Mouse (Mus musculus): ENCODE data around the gene Vps36. TPM values are rescaled to one million over a fixed set of nuclear protein-coding genes. Genes with fewer than 3 reads are reported as not detected.
A peak's percentile ranks its signal among the peaks of the same experiment; 100 is the strongest.

The Vps36 gene
- polyA plus RNA-seq, 1 experiment from 2014 or later, result 39.9 TPM

- Histone ChIP-seq H3K4me1 (ENCODE audit: control insufficient read depth, insufficient read depth, low read length) (no peaks in the 10 kb centered on the region), H3K9ac (replicated peaks; ENCODE audit: low read length) (no peak overlapping the region), H3K4me2 (ENCODE audit: low read length) (no peak overlapping the region), H3K27ac (replicated peaks; ENCODE audit: low read depth, low read length) (no peak overlapping the region), H3K9me3 (ENCODE audit: control insufficient read depth, low read length) (no peaks in the 10 kb centered on the region), H3K4me3 (replicated peaks; ENCODE audit: low read depth, low read length) (no peak overlapping the region), H3K27me3 (ENCODE audit: control insufficient read depth, insufficient read depth, low read length) (no peaks in the 10 kb centered on the region), H3K36me3 (ENCODE audit: control insufficient read depth, insufficient read depth, low read length) (peaks cover 15% of the 10 kb centered on the region)
- ATAC-seq (ENCODE audit: low FRiP score, low TSS enrichment), result no peak
- WGBS, result 96% methylated on average over 10 of the region's 10 CpGs
- no peak for DNase-seq
Measured at GRCm38 (mm10) chr8:22164431-22164830, 28.2 kb upstream of the Vps36 start.

- ATAC-seq (ENCODE audit: low FRiP score, low TSS enrichment) (peak; percentile 62), DNase-seq (no peak)
- no peaks in the 10 kb centered on the region for H3K9me3 ChIP-seq (ENCODE audit: control insufficient read depth, low read length)
- peak overlapping the region; percentile 59 for H3K4me2 ChIP-seq (ENCODE audit: low read length)
- H3K27me3 ChIP-seq (ENCODE audit: control insufficient read depth, insufficient read depth, low read length), result no peaks in the 10 kb centered on the region
- peak overlapping the region; percentile 57 for H3K9ac ChIP-seq (replicated peaks; ENCODE audit: low read length)
- H3K4me3 ChIP-seq (replicated peaks; ENCODE audit: low read depth, low read length), result peak overlapping the region; percentile 50
- H3K27ac ChIP-seq (replicated peaks; ENCODE audit: low read depth, low read length), result peak overlapping the region; percentile 85
- no peaks in the 10 kb centered on the region for H3K4me1 ChIP-seq (ENCODE audit: control insufficient read depth, insufficient read depth, low read length)
- WGBS, result 52% methylated on average over 10 of the region's 10 CpGs
- H3K36me3 ChIP-seq (ENCODE audit: control insufficient read depth, insufficient read depth, low read length), result peaks cover 12% of the 10 kb centered on the region
Measured at GRCm38 (mm10) chr8:22165251-22166079, 27.1 kb upstream of the Vps36 start.

- peak; percentile 96 for ATAC-seq (ENCODE audit: low FRiP score, low TSS enrichment)
- H3K9me3 ChIP-seq (ENCODE audit: control insufficient read depth, low read length), result no peaks in the 10 kb centered on the region
- peaks cover 12% of the 10 kb centered on the region for H3K36me3 ChIP-seq (ENCODE audit: control insufficient read depth, insufficient read depth, low read length)
- H3K4me2 ChIP-seq (ENCODE audit: low read length), result peak within 1 kb of the TSS; percentile 59
- no peaks in the 10 kb centered on the region for H3K4me1 ChIP-seq (ENCODE audit: control insufficient read depth, insufficient read depth, low read length)
- no peaks in the 10 kb centered on the region for H3K27me3 ChIP-seq (ENCODE audit: control insufficient read depth, insufficient read depth, low read length)
- H3K9ac ChIP-seq (replicated peaks; ENCODE audit: low read length), result peak within 1 kb of the TSS; percentile 57
- 0% methylated on average over 41 of the region's 43 CpGs for WGBS
- DNase-seq, result peak; percentile 95
- peak within 1 kb of the TSS; percentile 50 for H3K4me3 ChIP-seq (replicated peaks; ENCODE audit: low read depth, low read length)
- H3K27ac ChIP-seq (replicated peaks; ENCODE audit: low read depth, low read length), result peak within 1 kb of the TSS; percentile 85
Measured at GRCm38 (mm10) chr8:22166080-22166603, 26.5 kb upstream of the Vps36 start, which contains the start of gene Nek3. Gene Nek3 (minus strand): TSS chr8:22166435.

- no peaks in the 10 kb centered on the region for H3K4me1 ChIP-seq (ENCODE audit: control insufficient read depth, insufficient read depth, low read length)
- WGBS, result 92% methylated on average over 5 of the region's 5 CpGs
- H3K9me3 ChIP-seq (ENCODE audit: control insufficient read depth, low read length), result no peaks in the 10 kb centered on the region
- no peak for DNase-seq
- H3K4me3 ChIP-seq (replicated peaks; ENCODE audit: low read depth, low read length), result no peak overlapping the region
- H3K36me3 ChIP-seq (ENCODE audit: control insufficient read depth, insufficient read depth, low read length), result peaks cover 12% of the 10 kb centered on the region
- no peak overlapping the region for H3K4me2 ChIP-seq (ENCODE audit: low read length)
- H3K27ac ChIP-seq (replicated peaks; ENCODE audit: low read depth, low read length), result no peak overlapping the region
- no peak overlapping the region for H3K9ac ChIP-seq (replicated peaks; ENCODE audit: low read length)
- H3K27me3 ChIP-seq (ENCODE audit: control insufficient read depth, insufficient read depth, low read length), result no peaks in the 10 kb centered on the region
- ATAC-seq (ENCODE audit: low FRiP score, low TSS enrichment), result no peak
Measured at GRCm38 (mm10) chr8:22169167-22169566, 23.4 kb upstream of the Vps36 start.

GRCm38 (mm10) chr8:22175966-22176365, 16.6 kb upstream of the Vps36 start:
- Histone ChIP-seq H3K27ac (replicated peaks; ENCODE audit: low read depth, low read length) (no peak overlapping the region), H3K36me3 (ENCODE audit: control insufficient read depth, insufficient read depth, low read length) (peaks cover 16% of the 10 kb centered on the region), H3K4me2 (ENCODE audit: low read length) (no peak overlapping the region), H3K9ac (replicated peaks; ENCODE audit: low read length) (no peak overlapping the region), H3K4me1 (ENCODE audit: control insufficient read depth, insufficient read depth, low read length) (no peaks in the 10 kb centered on the region), H3K9me3 (ENCODE audit: control insufficient read depth, low read length) (no peaks in the 10 kb centered on the region), H3K27me3 (ENCODE audit: control insufficient read depth, insufficient read depth, low read length) (no peaks in the 10 kb centered on the region), H3K4me3 (replicated peaks; ENCODE audit: low read depth, low read length) (no peak overlapping the region)
- ATAC-seq (ENCODE audit: low FRiP score, low TSS enrichment), result no peak
- WGBS, result 99% methylated on average over 7 of the region's 7 CpGs
- no peak for DNase-seq

- H3K27me3 ChIP-seq (ENCODE audit: control insufficient read depth, insufficient read depth, low read length), result no peaks in the 10 kb centered on the region
- peak overlapping the region; percentile 82; the same call in 1 of the 2 replicates for H3K27ac ChIP-seq (replicated peaks; ENCODE audit: low read depth, low read length)
- peak overlapping the region; percentile 82 for H3K4me2 ChIP-seq (ENCODE audit: low read length)
- peaks cover 3% of the 10 kb centered on the region; the same call in 1 of the 2 replicates for H3K4me1 ChIP-seq (ENCODE audit: control insufficient read depth, insufficient read depth, low read length)
- H3K36me3 ChIP-seq (ENCODE audit: control insufficient read depth, insufficient read depth, low read length), result no peaks in the 10 kb centered on the region
- no peaks in the 10 kb centered on the region for H3K9me3 ChIP-seq (ENCODE audit: control insufficient read depth, low read length)
- H3K9ac ChIP-seq (replicated peaks; ENCODE audit: low read length), result peak overlapping the region; percentile 65
- peak overlapping the region; percentile 79 for H3K4me3 ChIP-seq (replicated peaks; ENCODE audit: low read depth, low read length)
- WGBS, result under 1% methylated on average over 3 of the region's 3 CpGs
- DNase-seq (peak; percentile 52), ATAC-seq (ENCODE audit: low FRiP score, low TSS enrichment) (peak; percentile 49; the same call in 1 of the 2 replicates)
Measured at GRCm38 (mm10) chr8:22184884-22185283, 7.7 kb upstream of the Vps36 start.

GRCm38 (mm10) chr8:22185431-22186397, 6.9 kb upstream of the Vps36 start, which contains the start of gene Ckap2:
Gene Ckap2 (minus strand): TSS chr8:22185819.
- Histone ChIP-seq H3K36me3 (ENCODE audit: control insufficient read depth, insufficient read depth, low read length) (no peaks in the 10 kb centered on the region), H3K9ac (replicated peaks; ENCODE audit: low read length) (peak within 1 kb of the TSS; percentile 65), H3K27me3 (ENCODE audit: control insufficient read depth, insufficient read depth, low read length) (no peaks in the 10 kb centered on the region), H3K27ac (replicated peaks; ENCODE audit: low read depth, low read length) (peak within 1 kb of the TSS; percentile 82), H3K4me3 (replicated peaks; ENCODE audit: low read depth, low read length) (peak within 1 kb of the TSS; percentile 79), H3K4me2 (ENCODE audit: low read length) (peak within 1 kb of the TSS; percentile 82), H3K9me3 (ENCODE audit: control insufficient read depth, low read length) (no peaks in the 10 kb centered on the region), H3K4me1 (ENCODE audit: control insufficient read depth, insufficient read depth, low read length) (peaks cover 3% of the 10 kb centered on the region; the same call in 1 of the 2 replicates)
- DNase-seq (peak; percentile 97), ATAC-seq (ENCODE audit: low FRiP score, low TSS enrichment) (peak; percentile 98)
- 2% methylated on average over 63 of the region's 63 CpGs for WGBS

GRCm38 (mm10) chr8:22193432-22194010, 912 bp downstream of the Vps36 start:
- no peak for ATAC-seq (ENCODE audit: low FRiP score, low TSS enrichment)

More at GRCm38 (mm10) chr8:22193432-22194010, 912 bp downstream of the Vps36 start:
- no peak for DNase-seq
- Histone ChIP-seq H3K4me3 (replicated peaks; ENCODE audit: low read depth, low read length) (peak overlapping the region; percentile 83), H3K4me2 (ENCODE audit: low read length) (peak overlapping the region; percentile 75), H3K36me3 (ENCODE audit: control insufficient read depth, insufficient read depth, low read length) (no peaks in the 10 kb centered on the region), H3K9me3 (ENCODE audit: control insufficient read depth, low read length) (no peaks in the 10 kb centered on the region), H3K4me1 (ENCODE audit: control insufficient read depth, insufficient read depth, low read length) (peaks cover 14% of the 10 kb centered on the region), H3K9ac (replicated peaks; ENCODE audit: low read length) (peak overlapping the region; percentile 94), H3K27ac (replicated peaks; ENCODE audit: low read depth, low read length) (peak overlapping the region; percentile 97), H3K27me3 (ENCODE audit: control insufficient read depth, insufficient read depth, low read length) (no peaks in the 10 kb centered on the region)
- 15% methylated on average over 12 of the region's 12 CpGs for WGBS
